Mouse (Mus musculus): Measurements from ENCODE around the gene Gm10320. TPM values are rescaled to one million over a fixed set of nuclear protein-coding genes. Genes with fewer than 3 reads are reported as not detected.

Gene Gm10320
- 1 to 10 TPM in 1 of 2 experiments, under 1 TPM in 1; 0.55 to 1.2 TPM for polyA plus RNA-seq (2017; shearing (Covaris generic))

DNA sequence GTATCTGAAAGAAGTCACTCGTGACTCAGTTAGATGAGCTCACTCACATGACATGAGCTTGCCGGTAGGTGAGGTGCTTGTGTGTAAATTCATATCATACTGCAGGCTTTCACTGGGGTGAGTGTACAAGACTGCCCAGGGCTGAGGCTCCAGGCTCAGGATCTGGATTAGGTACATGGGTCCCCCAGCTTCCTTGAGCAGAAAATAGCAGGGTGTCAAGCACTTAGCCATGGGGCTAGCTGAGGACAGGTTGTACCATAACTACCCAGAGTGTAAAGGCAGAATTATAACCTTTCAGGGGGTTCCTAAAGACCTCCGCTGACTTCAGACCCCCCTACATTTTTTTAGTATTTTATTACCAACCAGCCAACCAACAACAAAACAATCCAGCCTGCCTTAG, at the start of gene Gm10320:
Gene Gm10320, minus strand, starts transcription at position 93 of the 400 bp plus-strand sequence.

Other genes with a start within 250 kb of the Gm10320 start
- 10 to 100 TPM; 33.0 to 42.4 TPM for gene Utp15, start 229.0 kb downstream of the Gm10320 start, polyA plus RNA-seq (2017; shearing (Covaris generic))
- 10 to 100 TPM; 44.1 to 49.5 TPM for gene Ankra2, start 228.9 kb downstream of the Gm10320 start, polyA plus RNA-seq (2017; shearing (Covaris generic))
- gene Gm21976, start 212.1 kb downstream of the Gm10320 start, polyA plus RNA-seq (2017; shearing (Covaris generic)) = not detected
- gene Btf3, start 175.0 kb downstream of the Gm10320 start, polyA plus RNA-seq (2017; shearing (Covaris generic)) = 100 to 1,000 TPM; 553 to 559 TPM
- gene Foxd1, start 137.8 kb downstream of the Gm10320 start, polyA plus RNA-seq (2017; shearing (Covaris generic)) = under 1 TPM; 0.08 to 0.31 TPM
- gene Tmem174, start 145.4 kb upstream of the Gm10320 start, polyA plus RNA-seq (2017; shearing (Covaris generic)) = under 1 TPM in 1 of 2 experiments, not detected in 1; 0.98 TPM
- gene Tmem171, start 202.8 kb upstream of the Gm10320 start, polyA plus RNA-seq (2017; shearing (Covaris generic)) = under 1 TPM in 1 of 2 experiments, not detected in 1; 0.89 TPM

All from inflammation-experienced regulatory T-cells (primary cell).